Mouse (Mus musculus) neural tube, embryonic 11.5 days (tissue): ENCODE results near the gene Iyd. TPM values are rescaled to one million over a fixed set of nuclear protein-coding genes. Genes with fewer than 3 reads are reported as not detected.
A peak's percentile ranks its signal among the peaks of the same experiment; 100 is the strongest.

Experiments used
- ATAC-seq: fragments of 200-750 bp; cut with Nextera tagmentation; 2 replicates; pipeline ENCODE4 v1.8.0; 2017; ENCODE audit warnings: moderate number of reproducible peaks, mild to moderate bottlenecking, moderate TSS enrichment, moderate library complexity; ENCODE audit not compliant: insufficient read depth, low FRiP score, low TSS enrichment
- DNase-seq: peaks from one replicate; pipeline ENCODE4 v3.0.0-alpha.2; 2015; ENCODE audit warnings: low spot score
- H3K27ac ChIP-seq: fragments of 300-500 bp; sonication (generic); 2 replicates; pipeline ENCODE4 v1.5.1; 2014; ENCODE audit warnings: low read depth, mild to moderate bottlenecking, low read length
- H3K27me3 ChIP-seq: fragments of 300-500 bp; sonication (generic); 2 replicates; pipeline ENCODE4 v1.6.1; 2014; ENCODE audit warnings: mild to moderate bottlenecking, low read length, mixed read lengths; ENCODE audit not compliant: control insufficient read depth, insufficient read depth
- H3K36me3 ChIP-seq: fragments of 300-500 bp; sonication (generic); 2 replicates; pipeline ENCODE4 v1.6.1; 2014; ENCODE audit warnings: mild to moderate bottlenecking, low read length, moderate library complexity, mixed read lengths; ENCODE audit not compliant: control insufficient read depth, insufficient read depth
- H3K4me1 ChIP-seq: fragments of 300-500 bp; sonication (generic); 2 replicates; pipeline ENCODE4 v1.6.1; 2014; ENCODE audit warnings: low read length, mixed read lengths; ENCODE audit not compliant: control insufficient read depth, insufficient read depth
- H3K4me2 ChIP-seq: fragments of 300-500 bp; sonication (generic); 2 replicates; pipeline ENCODE4 v1.6.1; 2014; ENCODE audit warnings: low read depth, mild to moderate bottlenecking, moderate library complexity
- H3K4me3 ChIP-seq: fragments of 300-500 bp; sonication (generic); 2 replicates; pipeline ENCODE4 v1.5.1; 2014; ENCODE audit warnings: low read depth, low read length
- H3K9ac ChIP-seq: fragments of 300-500 bp; sonication (generic); 2 replicates; pipeline ENCODE4 v1.6.1; 2014; ENCODE audit warnings: mild to moderate bottlenecking, low read length
- H3K9me3 ChIP-seq: fragments of 300-500 bp; sonication (generic); 2 replicates; pipeline ENCODE4 v1.6.1; 2016; ENCODE audit warnings: low read length; ENCODE audit not compliant: control insufficient read depth
- WGBS: fragments of 180-500 bp; shearing (Covaris S2); extraction: QIAGEN DNeasy Blood & Tissue Kit; methylation state at CpG from one replicate; pipeline ENCODE4 v1.1.7; 2014; 5-methylcytosine and 5-hydroxymethylcytosine counted together
- polyA plus RNA-seq: library from polyadenylated mRNA; unstranded; fragments of >200 nt; fragmentation: Nextera tagmentation; extraction: Ambion mirVana; gene quantifications from 2 replicates; pipeline ENCODE4 v1.2.1, GENCODE M21; 2014

Iyd gene
- polyA plus RNA-seq, 1 experiment from 2014 or later = not detected

- H3K27me3 ChIP-seq = no peaks in the 10 kb centered on the region
- no peak overlapping the region for H3K9ac ChIP-seq
- no peaks in the 10 kb centered on the region for H3K9me3 ChIP-seq
- H3K4me3 ChIP-seq = no peak overlapping the region
- H3K4me1 ChIP-seq = no peaks in the 10 kb centered on the region
- no peak for ATAC-seq
- H3K36me3 ChIP-seq = no peaks in the 10 kb centered on the region
- no peak overlapping the region for H3K4me2 ChIP-seq
- H3K27ac ChIP-seq = no peak overlapping the region
- DNase-seq = no peak
Observed at GRCm38 (mm10) chr10:3562165-3562564, 22.1 kb downstream of the Iyd start.

GRCm38 (mm10) chr10:3565126-3565525 lies 25.1 kb downstream of the Iyd start:
- H3K9ac ChIP-seq = no peak overlapping the region
- no peaks in the 10 kb centered on the region for H3K27me3 ChIP-seq
- H3K4me2 ChIP-seq = no peak overlapping the region
- no peak overlapping the region for H3K4me3 ChIP-seq
- H3K27ac ChIP-seq = no peak overlapping the region
- 79% methylated on average over 4 of the region's 4 CpGs for WGBS
- no peaks in the 10 kb centered on the region for H3K9me3 ChIP-seq
- no peak for DNase-seq
- no peaks in the 10 kb centered on the region for H3K4me1 ChIP-seq
- ATAC-seq = no peak
- no peaks in the 10 kb centered on the region for H3K36me3 ChIP-seq

- no peaks in the 10 kb centered on the region for H3K4me1 ChIP-seq
- ATAC-seq = no peak
- 71% methylated on average over 6 of the region's 6 CpGs for WGBS
- no peaks in the 10 kb centered on the region for H3K36me3 ChIP-seq
- no peaks in the 10 kb centered on the region for H3K27me3 ChIP-seq
- DNase-seq = no peak
- H3K4me2 ChIP-seq = no peak overlapping the region
- no peak overlapping the region for H3K9ac ChIP-seq
- H3K4me3 ChIP-seq = no peak overlapping the region
- no peak overlapping the region for H3K27ac ChIP-seq
- H3K9me3 ChIP-seq = no peaks in the 10 kb centered on the region
Observed at GRCm38 (mm10) chr10:3567821-3568220, 27.8 kb downstream of the Iyd start.

GRCm38 (mm10) chr10:3572723-3573649 lies 32.9 kb downstream of the Iyd start:
- Histone ChIP-seq H3K36me3 (no peaks in the 10 kb centered on the region), H3K4me2 (no peak overlapping the region), H3K4me1 (no peaks in the 10 kb centered on the region), H3K27me3 (no peaks in the 10 kb centered on the region), H3K9ac (no peak overlapping the region), H3K27ac (no peak overlapping the region), H3K9me3 (no peaks in the 10 kb centered on the region), H3K4me3 (no peak overlapping the region)
- DNase-seq (peak; percentile 37), ATAC-seq (peak; percentile 67; the same call in 1 of the 2 replicates)
- WGBS = 68% methylated on average over 10 of the region's 10 CpGs

- H3K4me1 ChIP-seq = no peaks in the 10 kb centered on the region
Observed at GRCm38 (mm10) chr10:3573905-3574500, 34.0 kb downstream of the Iyd start.

GRCm38 (mm10) chr10:3590632-3591031 lies 50.6 kb downstream of the Iyd start:
- DNase-seq (no peak), ATAC-seq (no peak)
- no peak overlapping the region for H3K27ac ChIP-seq
- no peak overlapping the region for H3K4me3 ChIP-seq
- no peaks in the 10 kb centered on the region for H3K27me3 ChIP-seq
- no peak overlapping the region for H3K9ac ChIP-seq
- no peak overlapping the region for H3K4me2 ChIP-seq
- 77% methylated on average over 3 of the region's 3 CpGs for WGBS
- H3K36me3 ChIP-seq = no peaks in the 10 kb centered on the region
- no peaks in the 10 kb centered on the region for H3K9me3 ChIP-seq
- H3K4me1 ChIP-seq = 0 out of 2 replicates have a peak, but pooled peaks cover 2% of the 10 kb centered on the region

More at GRCm38 (mm10) chr10:3573905-3574500, 34.0 kb downstream of the Iyd start:
- WGBS = 69% methylated on average over 4 of the region's 4 CpGs
- no peak for ATAC-seq
- H3K4me3 ChIP-seq = no peak overlapping the region
- H3K36me3 ChIP-seq = no peaks in the 10 kb centered on the region
- H3K27ac ChIP-seq = no peak overlapping the region
- H3K27me3 ChIP-seq = no peaks in the 10 kb centered on the region
- no peaks in the 10 kb centered on the region for H3K9me3 ChIP-seq
- no peak overlapping the region for H3K4me2 ChIP-seq
- H3K9ac ChIP-seq = no peak overlapping the region
- DNase-seq = peak; percentile 35

- Histone ChIP-seq H3K27ac (no peak overlapping the region), H3K27me3 (no peaks in the 10 kb centered on the region), H3K36me3 (no peaks in the 10 kb centered on the region), H3K4me1 (0 out of 2 replicates have a peak, but pooled peaks cover 2% of the 10 kb centered on the region), H3K4me3 (no peak overlapping the region), H3K4me2 (no peak overlapping the region), H3K9ac (no peak overlapping the region), H3K9me3 (no peaks in the 10 kb centered on the region)
- ATAC-seq = peak; percentile 67; the same call in 1 of the 2 replicates
- WGBS = 34% methylated on average over 3 of the region's 3 CpGs
- DNase-seq = peak; percentile 22
Observed at GRCm38 (mm10) chr10:3591790-3592189, 51.8 kb downstream of the Iyd start.

GRCm38 (mm10) chr10:3596697-3597096 lies 56.7 kb downstream of the Iyd start:
- Histone ChIP-seq H3K4me2 (no peak overlapping the region), H3K9ac (no peak overlapping the region), H3K9me3 (no peaks in the 10 kb centered on the region), H3K4me3 (no peak overlapping the region), H3K36me3 (no peaks in the 10 kb centered on the region), H3K27me3 (no peaks in the 10 kb centered on the region), H3K4me1 (0 out of 2 replicates have a peak, but pooled peaks cover under 1% of the 10 kb centered on the region), H3K27ac (no peak overlapping the region)
- 68% methylated on average over 2 of the region's 2 CpGs for WGBS
- ATAC-seq (no peak), DNase-seq (peak; percentile 34)
